Mouse (Mus musculus) lung, postnatal 14 days (tissue): ENCODE measurements at regions not wholly inside any gene's neighbourhood (a gene's known extent, or its start where the extent isn't known, plus 50 kb on each side); places are given as distances from the start of the nearest gene placed in this dataset.
A peak's percentile ranks its signal among the peaks of the same experiment; 100 is the strongest.

Source experiments
- DNase-seq: peaks from one replicate; pipeline ENCODE4 v3.0.0; 2021

GRCm38 (mm10) chr1:71472691-71473090 is 58.0 kb upstream of the Abca12 start:
- DNase-seq, result no peak

GRCm38 (mm10) chr1:71483149-71483548 is 68.4 kb upstream of the Abca12 start:
- DNase-seq, result no peak

DNA sequence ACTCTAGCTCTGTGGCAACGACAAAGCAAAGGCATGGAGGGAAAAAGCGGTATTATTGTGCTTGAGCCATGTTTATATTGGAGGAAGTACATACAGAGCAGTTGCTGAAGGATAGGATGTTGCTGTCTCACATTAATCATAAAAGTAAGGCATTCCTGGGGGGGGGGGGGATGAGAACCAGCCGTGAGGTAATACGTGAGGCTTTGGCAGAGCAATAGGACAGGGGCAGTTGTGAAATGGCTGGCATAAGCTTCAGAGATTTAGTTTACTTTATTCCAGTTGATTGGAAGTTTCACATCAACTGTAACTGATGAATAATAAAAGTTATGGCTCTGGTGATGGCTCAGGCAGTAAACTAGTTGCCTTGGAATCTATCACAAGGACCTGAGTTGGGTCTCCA is 62.4 kb upstream of the Atic start:
- no peak for DNase-seq

GRCm38 (mm10) chr1:71505898-71506297 is 51.1 kb upstream of the Atic start:
- peak; percentile 23 for DNase-seq

GRCm38 (mm10) chr1:71506534-71506933 is 50.4 kb upstream of the Atic start:
- DNase-seq, result no peak
